Mouse (Mus musculus) brown adipose tissue, adult 24 weeks (tissue): ENCODE results near the gene Ambra1. TPM values are rescaled to one million over a fixed set of nuclear protein-coding genes. Genes with fewer than 3 reads are reported as not detected.
"Not testable (repeated sequence)": the region's sequence is repeated elsewhere in the genome, so short reads cannot be mapped to it uniquely, and the experiment has no call there.

Experiments used
- H3K27ac ChIP-seq: fragments of 200-500 bp; replicated peaks from 2 replicates; pipeline ENCODE4 v1.5.1; 2012; ENCODE audit warnings: low read depth, mild to moderate bottlenecking, low read length
- H3K4me1 ChIP-seq: fragments of 200-500 bp; 2 replicates; pipeline ENCODE4 v1.6.1; 2012; ENCODE audit warnings: low read length, mixed read lengths; ENCODE audit not compliant: control insufficient read depth, insufficient read depth, insufficient read length
- H3K4me3 ChIP-seq: fragments of 200-500 bp; 2 replicates; pipeline ENCODE4 v1.5.1; 2012; ENCODE audit warnings: low read depth, mild to moderate bottlenecking, low read length, moderate library complexity; ENCODE audit not compliant: insufficient read depth
- polyA plus RNA-seq: library from polyadenylated mRNA; stranded (reverse); fragments of >200 nt; gene quantifications from 2 replicates; pipeline ENCODE4 v1.2.4, GENCODE M21; 2012; ENCODE audit not compliant: missing spikeins, insufficient read depth, insufficient read length

The Ambra1 gene
- polyA plus RNA-seq, 1 experiment: 6.9 TPM

DNA sequence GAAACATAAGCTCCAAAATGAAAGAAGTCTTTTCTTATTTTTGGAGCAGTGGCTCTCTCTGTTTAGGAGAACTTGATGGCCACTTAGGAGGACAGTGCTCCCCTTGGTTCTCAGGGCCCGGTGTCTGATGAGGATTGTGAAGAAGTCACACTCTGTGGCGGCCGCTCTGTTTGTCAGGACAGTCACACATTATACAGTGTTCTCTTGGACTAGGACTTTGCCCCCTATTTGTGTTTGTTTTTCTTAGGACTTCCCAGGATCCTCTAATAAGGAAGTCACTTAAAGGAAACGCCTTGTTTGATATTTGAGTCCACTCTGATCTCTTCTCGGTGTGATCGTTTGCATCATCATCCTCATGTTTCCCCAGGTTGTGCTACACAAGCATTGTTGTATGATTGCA lies 11.7 kb upstream of the Ambra1 start:
- no peak overlapping the region for H3K27ac ChIP-seq
- no peaks in the 10 kb centered on the region for H3K4me1 ChIP-seq
- H3K4me3 ChIP-seq: no peak overlapping the region

DNA sequence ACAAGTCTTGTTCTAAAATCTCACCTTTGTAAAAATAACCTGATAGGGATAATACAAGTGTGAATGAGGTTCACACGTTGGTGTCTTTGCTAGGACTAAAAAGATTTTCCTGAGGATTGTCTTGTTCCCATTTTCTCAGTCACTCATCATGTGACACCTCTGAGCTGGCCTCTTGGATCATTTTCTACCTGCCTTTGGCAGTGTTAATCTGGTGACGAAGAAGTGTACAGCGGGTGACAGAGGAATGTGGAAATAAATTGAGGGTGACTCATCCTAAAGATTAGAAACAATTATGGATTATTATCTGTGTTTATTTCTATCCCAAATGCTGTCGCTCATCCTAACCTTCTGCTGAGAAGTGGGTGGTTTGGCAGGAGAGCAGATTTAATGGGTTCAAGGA lies 6.6 kb upstream of the Ambra1 start:
- no peak overlapping the region for H3K27ac ChIP-seq
- H3K4me1 ChIP-seq: no peaks in the 10 kb centered on the region
- H3K4me3 ChIP-seq: no peak overlapping the region

DNA sequence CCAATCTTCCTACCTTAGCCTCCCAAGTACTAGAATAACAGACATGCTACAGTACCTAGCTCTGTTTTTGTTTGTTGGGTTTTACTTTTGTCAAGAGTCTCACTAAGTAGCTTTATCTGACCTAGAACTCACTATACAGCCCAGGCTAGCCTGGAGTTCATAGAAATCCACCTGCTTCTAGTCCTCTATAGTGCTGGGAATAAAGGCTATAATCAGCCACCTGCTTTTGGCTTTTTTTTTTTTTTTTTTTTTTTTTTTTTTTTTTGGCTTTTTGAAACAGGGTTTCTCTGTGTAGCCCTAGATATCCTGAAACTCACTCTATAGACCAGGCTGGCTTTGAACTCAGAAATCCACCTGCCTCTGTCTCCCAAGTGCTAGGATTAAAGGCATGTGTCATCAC lies 6.0 kb upstream of the Ambra1 start:
- no peaks in the 10 kb centered on the region for H3K4me1 ChIP-seq
- no peak overlapping the region for H3K4me3 ChIP-seq
- H3K27ac ChIP-seq: no peak overlapping the region

DNA sequence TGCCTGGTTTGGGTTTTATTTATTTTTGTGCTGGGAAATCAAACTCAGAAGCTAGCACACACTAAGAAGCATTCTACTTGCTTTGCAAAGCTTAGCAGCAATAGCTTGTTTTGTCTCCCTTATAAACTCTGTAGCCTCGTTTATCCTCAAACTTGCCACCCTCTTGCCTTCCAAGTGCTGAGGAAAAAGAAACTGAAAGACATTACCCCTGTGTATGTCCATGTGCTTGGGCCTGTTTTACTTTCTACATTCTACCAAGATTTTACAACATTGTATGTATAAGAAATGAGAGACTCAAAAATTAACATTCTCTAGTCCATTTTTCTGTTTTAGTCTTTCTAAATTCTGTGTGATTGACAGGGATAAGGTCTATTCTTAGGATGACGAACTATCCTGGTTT lies 5.2 kb upstream of the Ambra1 start:
- Histone ChIP-seq H3K4me1 (no peaks in the 10 kb centered on the region), H3K4me3 (no peak overlapping the region)

DNA sequence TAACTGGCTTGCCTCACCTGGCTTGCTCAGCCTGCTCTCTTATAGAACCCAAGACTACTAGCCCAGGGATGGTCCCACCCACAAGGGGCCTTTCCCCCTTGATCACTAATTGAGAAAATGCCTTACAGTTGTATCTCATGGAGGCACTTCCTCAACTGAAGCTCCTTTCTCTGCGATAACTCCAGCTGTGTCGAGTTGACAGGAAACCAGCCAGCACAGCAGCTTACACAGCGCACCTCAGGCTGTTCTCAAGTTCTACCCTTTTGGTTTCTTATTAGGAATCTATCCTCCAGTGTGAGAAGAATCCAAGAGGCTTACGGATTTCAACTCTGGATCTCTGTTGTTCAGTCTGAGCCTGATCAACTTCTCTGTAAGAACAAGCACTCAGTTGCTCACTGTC lies 4.5 kb upstream of the Ambra1 start:
- H3K4me3 ChIP-seq, H3K27ac ChIP-seq, H3K4me1 ChIP-seq: not testable (repeated sequence)

More for the DNA sequence above, 5.2 kb upstream of the Ambra1 start:
- no peak overlapping the region for H3K27ac ChIP-seq

DNA sequence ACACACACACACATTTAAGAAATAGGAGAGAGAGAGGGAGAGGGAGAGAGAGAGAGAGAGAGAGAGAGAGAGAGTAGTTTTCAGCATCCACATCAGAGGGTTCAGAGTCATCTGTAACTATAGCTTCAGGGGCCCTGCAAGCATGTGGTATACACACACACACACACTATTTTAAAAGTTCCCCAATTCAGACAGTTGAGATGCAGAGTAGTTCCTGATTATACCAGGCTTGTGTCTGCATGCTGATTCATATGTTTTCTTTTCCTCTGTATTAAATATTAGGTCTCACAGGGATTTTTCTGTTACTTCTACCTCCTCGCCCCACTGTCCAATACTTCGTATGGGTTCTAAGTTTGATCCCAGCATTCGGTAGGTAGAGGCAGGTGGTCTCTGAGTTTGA lies 2.9 kb upstream of the Ambra1 start:
- Histone ChIP-seq H3K4me3 (no peak overlapping the region), H3K4me1 (no peaks in the 10 kb centered on the region), H3K27ac (no peak overlapping the region)

DNA sequence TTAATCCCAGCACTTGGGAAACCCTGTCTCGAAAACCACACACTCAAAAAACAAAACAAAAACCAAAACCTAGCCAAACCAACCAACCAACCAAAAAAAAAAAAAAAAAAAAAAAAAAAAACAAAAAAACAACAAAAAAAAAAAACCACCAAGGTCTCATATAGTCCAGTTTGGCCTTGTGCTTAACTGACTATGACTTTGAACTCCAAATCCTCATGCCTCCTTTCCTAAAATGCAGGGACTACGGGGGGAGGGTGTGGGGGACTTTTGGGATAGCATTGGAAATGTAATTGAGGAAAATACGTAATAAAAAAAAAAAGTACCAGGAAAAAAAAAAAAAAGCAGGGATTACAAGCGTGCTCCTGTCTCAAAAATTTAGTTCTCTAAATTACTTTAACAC lies 363 bp upstream of the Ambra1 start:
- Histone ChIP-seq H3K4me3 (peak overlapping the region; percentile 92; the same call in 1 of the 2 replicates), H3K27ac (no peak overlapping the region), H3K4me1 (no peaks in the 10 kb centered on the region)

DNA sequence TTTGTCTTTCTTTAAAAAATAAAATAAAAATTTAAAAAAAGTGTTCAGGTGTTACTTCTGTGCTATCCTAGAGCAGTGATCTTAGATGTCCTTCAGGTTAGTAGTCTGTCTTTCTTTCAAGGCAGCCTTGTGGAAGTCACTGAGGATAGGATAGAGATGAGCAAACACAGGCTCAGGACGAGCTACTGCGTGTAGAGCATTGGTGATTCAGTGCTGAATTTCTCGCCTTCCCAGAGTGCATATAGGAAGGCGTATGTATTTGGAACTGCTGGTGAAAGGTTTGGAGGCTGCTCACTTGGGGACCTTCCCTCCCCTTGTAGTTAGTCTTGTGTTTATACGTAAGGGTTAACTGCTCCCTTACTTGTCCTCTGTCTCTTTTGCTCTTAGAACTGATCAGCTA lies 5.3 kb downstream of the Ambra1 start:
- Histone ChIP-seq H3K4me1 (no peaks in the 10 kb centered on the region; the same call in 1 of the 2 replicates), H3K27ac (no peak overlapping the region), H3K4me3 (no peak overlapping the region)

DNA sequence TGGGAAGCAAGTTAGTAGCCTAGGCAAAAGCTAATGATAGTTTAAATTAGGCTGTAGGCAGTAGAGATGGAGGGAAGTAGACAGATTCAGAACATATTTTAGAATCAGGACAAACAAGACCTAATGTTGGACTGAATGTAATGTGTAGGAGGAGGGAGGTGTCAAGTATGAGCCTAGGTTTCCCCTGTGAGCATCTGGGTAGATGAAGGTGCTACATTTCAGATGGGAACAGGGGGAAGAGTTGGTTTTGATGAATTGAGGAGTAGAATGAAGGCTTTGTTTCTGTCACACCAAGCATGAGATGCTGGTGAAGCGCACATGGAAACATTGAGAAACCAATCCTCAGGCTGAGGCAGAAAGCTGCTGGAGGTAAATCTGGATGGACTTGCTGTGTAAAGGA lies 9.7 kb downstream of the Ambra1 start:
- Histone ChIP-seq H3K4me3 (no peak overlapping the region), H3K27ac (no peak overlapping the region), H3K4me1 (peaks cover under 1% of the 10 kb centered on the region)

DNA sequence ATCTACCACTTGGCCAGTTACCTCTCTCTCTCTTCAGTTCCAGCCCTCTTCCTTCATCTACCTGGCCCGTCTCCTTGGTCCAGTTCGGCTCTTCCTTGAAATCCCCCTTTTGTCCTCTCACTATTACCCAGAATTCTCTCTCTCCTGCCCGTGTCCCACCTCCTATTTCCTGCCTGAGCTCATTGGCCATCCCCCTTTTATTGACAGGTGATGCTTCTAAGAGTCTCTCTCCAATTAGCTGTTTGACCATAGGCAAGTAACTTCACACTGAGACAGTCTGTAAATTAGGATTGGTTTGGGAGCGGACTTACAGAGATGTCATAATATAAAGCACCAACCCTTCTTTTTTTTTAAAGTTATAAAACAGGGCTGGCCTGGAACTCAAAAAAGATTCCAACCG lies 14.8 kb downstream of the Ambra1 start:
- no peak overlapping the region for H3K4me3 ChIP-seq
- no peak overlapping the region for H3K27ac ChIP-seq
- H3K4me1 ChIP-seq: peaks cover 2% of the 10 kb centered on the region; the same call in 1 of the 2 replicates

DNA sequence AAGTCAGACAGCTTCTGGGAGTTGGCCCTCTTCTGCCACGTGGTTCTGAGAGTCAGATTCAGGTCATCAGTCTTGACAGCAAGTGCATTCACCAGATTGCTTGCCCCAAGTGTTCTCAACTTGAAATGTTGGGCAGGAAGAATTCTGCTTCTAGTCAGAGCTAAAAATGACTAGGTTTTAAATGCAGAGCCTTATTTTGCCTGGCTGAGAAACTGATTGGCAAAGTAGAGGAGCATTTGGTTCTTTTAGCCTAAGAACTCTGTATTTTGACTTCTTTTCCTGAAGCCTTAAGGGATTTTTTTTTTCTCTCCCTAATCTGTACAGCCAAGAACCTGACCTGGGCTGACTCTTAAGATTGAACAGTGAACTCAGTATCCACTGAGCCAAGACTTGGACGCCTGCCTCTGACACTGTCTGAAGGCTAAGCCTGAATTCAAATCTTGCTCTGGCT lies 19.9 kb downstream of the Ambra1 start:
- no peak overlapping the region for H3K4me3 ChIP-seq
- peaks cover 3% of the 10 kb centered on the region; the same call in 1 of the 2 replicates for H3K4me1 ChIP-seq
- H3K27ac ChIP-seq: peak overlapping the region; percentile 66

DNA sequence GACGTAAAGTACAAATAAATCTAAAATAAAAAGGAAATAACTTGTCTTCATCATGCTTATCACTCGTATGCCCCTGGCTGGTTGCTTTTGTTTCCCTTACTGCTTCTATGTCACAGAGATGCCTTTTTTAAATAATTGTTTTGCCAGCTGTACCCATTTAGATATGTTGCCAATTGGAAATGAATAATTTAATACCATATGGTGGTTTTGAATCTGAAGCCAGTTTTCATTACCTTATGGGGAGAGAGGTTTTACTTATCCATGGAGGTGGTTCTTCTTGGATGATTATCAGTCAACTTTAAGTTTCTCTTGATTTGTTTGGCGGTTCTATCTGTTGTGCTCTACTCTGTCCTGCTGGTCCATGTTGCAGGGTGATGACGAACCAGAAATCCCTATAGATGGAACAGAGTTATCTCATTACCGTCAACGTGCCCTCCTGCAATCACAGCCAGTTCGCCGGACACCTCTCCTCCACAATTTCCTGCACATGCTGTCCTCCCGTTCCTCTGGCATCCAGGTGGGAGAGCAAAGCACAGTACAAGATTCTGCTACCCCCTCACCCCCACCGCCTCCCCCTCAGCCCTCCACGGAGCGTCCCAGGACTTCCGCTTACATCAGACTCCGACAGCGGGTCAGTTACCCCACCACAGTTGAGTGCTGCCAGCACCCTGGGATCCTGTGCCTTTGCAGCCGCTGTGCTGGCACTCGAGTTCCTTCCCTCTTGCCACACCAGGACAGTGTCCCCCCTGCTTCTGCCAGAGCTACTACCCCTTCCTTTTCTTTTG lies 42.2 kb downstream of the Ambra1 start:
- H3K4me3 ChIP-seq: no peak overlapping the region
- H3K27ac ChIP-seq: no peak overlapping the region
- H3K4me1 ChIP-seq: no peaks in the 10 kb centered on the region

DNA sequence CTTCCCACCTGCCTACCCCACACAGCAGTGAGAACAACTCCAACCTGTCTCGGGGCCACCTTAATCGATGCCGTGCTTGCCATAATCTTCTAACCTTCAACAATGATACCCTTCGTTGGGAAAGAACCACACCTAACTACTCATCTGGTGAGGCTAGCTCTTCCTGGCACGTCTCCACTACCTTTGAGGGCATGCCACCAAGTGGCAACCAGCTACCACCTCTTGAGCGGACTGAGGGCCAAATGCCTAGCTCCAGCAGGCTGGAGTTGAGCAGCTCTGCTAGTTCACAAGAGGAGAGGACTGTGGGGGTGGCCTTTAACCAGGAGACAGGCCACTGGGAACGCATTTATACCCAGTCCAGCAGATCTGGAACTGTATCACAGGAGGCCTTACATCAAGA lies 43.4 kb downstream of the Ambra1 start:
- Histone ChIP-seq H3K27ac (no peak overlapping the region), H3K4me1 (no peaks in the 10 kb centered on the region), H3K4me3 (no peak overlapping the region)

DNA sequence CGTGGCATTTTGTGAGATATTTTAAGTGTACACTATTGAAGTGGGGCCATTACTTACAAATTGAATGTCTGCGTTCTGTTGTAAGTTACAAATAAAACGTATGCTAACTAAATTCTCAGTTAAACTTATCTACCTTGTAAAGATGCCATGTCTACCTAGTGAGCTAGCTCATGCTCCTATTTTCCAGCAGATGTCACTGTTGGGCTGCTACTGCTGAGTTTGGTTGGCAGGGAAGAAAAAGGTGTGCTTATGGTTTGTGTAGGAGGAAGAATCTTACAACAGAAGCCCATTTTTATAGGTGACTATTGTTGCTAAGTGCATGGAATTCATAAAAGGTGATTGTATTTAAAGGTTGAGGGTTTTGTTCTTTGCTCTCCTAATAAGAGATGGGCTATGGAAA lies 49.2 kb downstream of the Ambra1 start:
- no peak overlapping the region for H3K27ac ChIP-seq
- no peak overlapping the region for H3K4me3 ChIP-seq
- H3K4me1 ChIP-seq: no peaks in the 10 kb centered on the region

DNA sequence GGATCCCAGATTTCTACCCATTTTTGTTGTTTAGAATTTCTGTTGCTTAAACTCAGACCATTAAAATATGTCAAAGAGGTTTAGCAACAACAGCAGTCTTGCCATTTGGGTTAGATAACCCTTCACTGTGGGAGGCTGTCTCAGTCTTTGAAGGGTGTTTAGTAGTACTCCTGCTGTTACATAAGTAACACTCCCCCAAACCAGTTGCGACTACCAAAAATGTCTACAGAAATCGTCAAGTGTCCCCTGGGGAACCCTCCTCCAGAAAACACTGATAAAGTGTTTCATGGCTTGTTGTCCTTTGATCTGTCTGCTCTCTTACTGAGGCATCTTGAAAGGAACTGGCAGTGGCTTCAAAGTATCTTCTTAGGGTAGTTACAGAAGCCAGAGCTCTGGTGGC lies 61.7 kb downstream of the Ambra1 start:
- H3K27ac ChIP-seq: peak overlapping the region; percentile 68
- H3K4me1 ChIP-seq: peaks cover 6% of the 10 kb centered on the region
- H3K4me3 ChIP-seq: no peak overlapping the region

DNA sequence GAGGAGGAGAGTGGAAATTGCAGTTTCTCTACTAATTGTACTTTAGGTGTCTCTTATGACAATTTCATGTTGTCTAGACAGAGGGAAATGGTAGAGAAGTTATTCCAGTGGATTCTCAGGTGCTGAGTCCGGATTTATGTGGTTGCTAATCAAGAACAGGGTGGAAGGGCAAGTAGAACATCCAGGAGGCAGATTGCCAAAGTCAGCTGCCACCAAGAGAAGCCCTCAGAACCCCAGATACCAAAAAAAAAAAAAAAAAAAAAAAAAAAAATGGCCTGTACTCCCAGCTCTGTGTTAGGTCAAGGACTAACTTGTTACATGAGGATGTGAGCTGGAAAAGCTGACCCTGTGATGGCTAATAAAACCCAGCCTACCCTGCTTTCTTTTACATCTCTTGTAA lies 62.4 kb downstream of the Ambra1 start:
- Histone ChIP-seq H3K27ac (peak overlapping the region; percentile 44; the same call in 1 of the 2 replicates), H3K4me1 (peaks cover 6% of the 10 kb centered on the region), H3K4me3 (no peak overlapping the region)
